Mouse (Mus musculus) megakaryocyte, adult 5-6 weeks (primary cell): ENCODE results near the gene Mn1. TPM values are rescaled to one million over a fixed set of nuclear protein-coding genes. Genes with fewer than 3 reads are reported as not detected.

Experiments used
- ATAC-seq: 2 replicates; pipeline ENCODE4 v1.8.0; 2016; ENCODE audit warnings: mild to moderate bottlenecking, inconsistent platforms; ENCODE audit not compliant: poor library complexity, severe bottlenecking
- total RNA-seq, 2 experiments: library from RNA; stranded (forward) in 1 of 2; stranded (reverse) in 1 of 2; fragments of 153-499, 151-499 nt in 1 of 2; fragments of 221-1000, 200-1000 nt in 1 of 2; gene quantifications; 2 replicates each; pipeline versions ENCODE4 v1.2.3 to v1.2.4; 2015 to 2017

Gene Mn1
- total RNA-seq, 2 experiments from 2014 or later = 0.15 TPM; not detected in 1

DNA sequence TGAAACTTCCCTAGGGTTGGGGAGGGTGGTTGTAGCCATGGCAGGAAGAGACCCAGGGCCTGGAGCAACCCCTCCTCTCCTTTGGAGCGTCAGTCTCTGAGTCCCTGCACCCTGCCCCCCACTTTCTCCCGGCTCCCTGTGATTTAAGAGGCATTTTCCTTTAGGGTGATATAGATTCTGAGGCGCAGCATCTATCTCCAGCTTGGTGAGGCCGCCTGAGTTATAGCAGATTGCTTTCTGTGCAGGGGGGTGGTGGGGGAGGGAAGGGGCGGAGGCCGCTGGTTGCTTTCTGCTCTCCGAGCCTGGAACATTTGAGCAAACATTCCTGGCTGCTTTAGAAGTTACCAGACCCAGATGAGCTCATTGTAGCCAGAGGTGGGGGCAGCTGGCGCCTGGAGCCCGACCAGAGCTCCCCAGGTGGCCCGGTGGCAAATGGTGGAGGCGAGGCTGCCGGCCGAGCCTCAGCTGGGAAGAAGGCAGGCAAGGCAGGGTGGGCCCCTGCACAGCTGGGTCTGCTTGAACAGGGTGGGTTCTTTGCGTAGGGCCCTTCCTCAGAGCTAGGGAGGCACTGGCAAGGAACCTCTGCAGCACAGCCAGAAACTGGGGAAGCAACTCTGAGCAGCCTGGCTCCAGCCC, 8.6 kb upstream of the Mn1 start:
- ATAC-seq = no peak

DNA sequence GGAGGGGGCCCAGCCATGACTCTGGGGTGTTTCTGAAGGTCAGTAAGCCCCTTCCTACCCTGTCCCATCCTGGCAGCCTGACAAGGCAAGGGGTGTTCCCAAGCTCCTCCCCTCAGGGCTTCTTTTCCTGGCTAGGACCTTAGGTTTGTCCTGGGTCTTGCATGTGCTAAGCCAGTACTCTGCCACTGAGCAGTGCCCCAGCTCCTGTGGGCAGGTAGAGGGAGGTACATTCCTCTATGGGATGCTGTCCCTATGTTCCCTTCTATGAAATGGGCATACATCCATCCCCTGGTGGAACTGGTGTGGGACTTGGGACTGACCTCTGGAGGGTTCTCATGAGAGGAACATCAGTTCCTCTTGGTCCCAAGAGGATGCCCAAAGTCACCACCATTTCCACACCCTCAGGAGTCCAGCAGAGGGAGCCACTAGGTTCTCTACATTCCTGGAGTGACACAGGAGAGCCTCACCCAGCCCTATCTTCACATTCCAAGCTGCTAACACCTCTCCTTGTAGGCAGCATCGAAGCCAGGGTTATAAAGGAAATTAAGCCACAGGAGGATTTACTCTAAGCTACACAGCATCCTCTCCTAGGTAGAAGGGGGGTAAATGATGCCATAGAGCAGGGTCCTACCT, 7.6 kb upstream of the Mn1 start:
- ATAC-seq = no peak

DNA sequence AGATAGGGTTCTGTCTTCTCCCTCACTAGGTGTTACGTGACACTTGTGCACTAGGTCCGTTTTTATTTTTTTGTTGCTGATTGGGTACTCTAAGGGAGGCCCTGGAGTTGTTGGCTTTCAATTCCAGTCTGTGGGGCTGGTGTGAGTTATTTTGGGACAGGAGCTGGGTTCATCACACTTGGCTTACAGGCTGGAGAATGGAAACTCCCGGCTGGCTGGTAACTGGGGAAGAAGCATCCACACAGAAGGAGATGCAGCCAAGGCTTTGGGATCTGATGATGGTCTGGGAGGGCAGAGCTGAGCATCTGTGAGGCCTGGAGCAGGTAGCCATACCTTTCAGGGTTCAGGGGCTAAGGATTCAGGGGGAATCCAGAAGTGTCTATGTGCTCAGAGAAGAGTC, 6.5 kb upstream of the Mn1 start:
- no peak for ATAC-seq

- peak; percentile 51 for ATAC-seq
These were observed 3.0 kb upstream of the Mn1 start for GRCm38 (mm10) chr5:111414192-111414591.

DNA sequence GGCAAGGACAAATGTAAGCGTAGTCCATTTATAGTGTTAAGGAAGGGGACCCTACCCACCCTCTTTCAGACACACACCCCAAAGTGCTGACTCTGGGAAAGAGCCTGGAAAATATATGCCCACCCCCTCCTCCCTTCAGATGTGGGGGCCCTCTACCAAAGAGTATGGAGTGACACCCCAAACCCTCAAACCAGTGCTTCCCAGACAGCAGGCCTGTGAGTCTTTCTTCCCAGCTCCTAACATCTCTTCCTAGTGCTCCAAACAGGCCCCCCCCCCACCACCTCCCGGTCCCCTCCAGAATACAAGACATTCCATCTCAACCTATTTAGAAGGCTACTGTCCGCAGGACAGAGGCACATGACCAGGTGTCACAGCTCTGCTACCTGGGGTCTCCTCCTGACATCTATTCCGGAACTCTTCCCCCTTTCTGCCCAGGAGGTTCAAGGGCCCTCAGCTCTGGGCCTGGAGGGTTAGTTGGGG, 2.4 kb upstream of the Mn1 start:
- ATAC-seq = no peak

- ATAC-seq = no peak
These were observed 1.6 kb upstream of the Mn1 start for GRCm38 (mm10) chr5:111415575-111415974.

- ATAC-seq = no peak
These were observed 1.1 kb upstream of the Mn1 start for GRCm38 (mm10) chr5:111416048-111416447.

DNA sequence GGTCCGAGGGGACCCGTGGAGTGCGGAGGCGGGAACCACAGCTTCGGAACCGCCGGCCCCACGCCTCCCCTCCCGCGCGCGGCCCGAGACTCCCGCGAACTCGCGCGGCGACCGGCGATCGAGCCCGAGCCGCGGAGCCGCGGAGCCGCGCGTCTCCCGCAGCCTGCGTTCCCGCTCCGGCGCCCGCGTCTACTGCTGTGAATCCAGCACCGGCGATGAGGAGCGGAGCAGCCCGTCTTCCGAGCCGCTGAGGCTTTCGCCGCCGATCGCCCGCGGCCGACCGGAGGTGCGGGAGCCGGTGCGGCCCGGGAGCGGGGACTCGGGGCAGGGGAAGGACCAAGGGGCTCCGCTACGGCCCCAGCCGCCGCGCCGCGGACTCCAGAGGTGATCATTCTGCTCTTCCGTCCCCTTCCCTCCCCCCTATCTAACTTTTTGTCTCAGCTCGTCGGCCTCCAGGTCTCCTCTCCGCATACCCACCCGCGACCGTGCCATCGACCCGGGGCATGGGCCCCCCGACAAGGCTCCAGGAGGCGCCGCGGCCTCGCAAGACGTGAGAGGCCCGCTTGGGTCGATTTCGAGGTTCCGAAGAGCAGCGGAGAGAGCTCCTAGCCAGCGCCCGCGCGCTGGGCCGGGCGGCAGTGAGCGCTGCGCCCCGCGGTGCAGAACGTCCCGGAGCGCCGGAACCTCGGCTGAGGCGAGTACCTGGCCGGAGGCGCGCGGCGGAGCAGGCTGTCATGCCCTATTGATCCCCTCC, 393 bp downstream of the Mn1 start:
- no peak for ATAC-seq

DNA sequence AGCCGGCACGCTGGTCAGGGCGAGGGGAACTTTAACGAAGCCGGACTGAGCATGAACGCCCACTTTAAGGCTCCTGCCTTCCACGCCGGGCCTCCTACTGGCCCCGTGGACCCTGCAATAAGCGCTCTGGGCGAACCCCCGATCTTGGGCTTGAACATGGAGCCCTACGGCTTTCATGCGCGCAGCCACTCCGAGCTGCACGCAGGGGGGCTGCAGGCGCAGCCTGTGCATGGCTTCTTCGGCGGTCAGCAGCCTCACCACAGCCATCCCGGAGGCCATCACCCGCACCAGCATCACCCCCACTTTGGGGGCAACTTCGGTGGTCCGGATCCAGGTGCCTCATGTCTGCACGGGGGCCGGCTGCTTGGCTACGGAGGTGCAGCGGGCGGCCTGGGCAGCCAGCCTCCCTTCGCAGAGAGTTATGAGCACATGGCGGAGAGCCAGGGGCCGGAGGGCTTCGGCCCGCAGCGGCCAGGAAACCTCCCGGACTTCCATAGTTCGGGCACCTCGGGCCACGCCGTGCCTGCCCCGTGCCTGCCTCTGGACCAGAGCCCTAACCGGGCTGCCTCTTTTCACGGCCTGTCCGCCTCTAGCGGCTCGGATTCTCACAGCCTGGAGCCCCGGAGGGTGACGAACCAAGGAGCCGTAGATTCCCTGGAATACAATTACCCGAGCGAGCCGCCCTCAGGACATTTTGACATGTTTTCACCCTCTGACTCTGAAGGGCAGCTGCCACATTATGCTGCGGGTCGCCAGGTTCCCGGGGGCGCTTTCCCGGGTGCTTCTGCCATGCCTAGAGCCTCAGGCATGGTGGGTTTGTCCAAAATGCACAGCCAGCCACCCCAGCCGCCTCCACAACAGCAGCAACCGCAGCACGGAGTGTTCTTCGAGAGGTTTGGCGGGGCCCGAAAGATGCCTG, 1.3 kb downstream of the Mn1 start:
- ATAC-seq = no peak

- no peak for ATAC-seq
These were observed 2.1 kb downstream of the Mn1 start for GRCm38 (mm10) chr5:111419121-111419881.

GRCm38 (mm10) chr5:111420011-111420691, 3.0 kb downstream of the Mn1 start:
- ATAC-seq = no peak

DNA sequence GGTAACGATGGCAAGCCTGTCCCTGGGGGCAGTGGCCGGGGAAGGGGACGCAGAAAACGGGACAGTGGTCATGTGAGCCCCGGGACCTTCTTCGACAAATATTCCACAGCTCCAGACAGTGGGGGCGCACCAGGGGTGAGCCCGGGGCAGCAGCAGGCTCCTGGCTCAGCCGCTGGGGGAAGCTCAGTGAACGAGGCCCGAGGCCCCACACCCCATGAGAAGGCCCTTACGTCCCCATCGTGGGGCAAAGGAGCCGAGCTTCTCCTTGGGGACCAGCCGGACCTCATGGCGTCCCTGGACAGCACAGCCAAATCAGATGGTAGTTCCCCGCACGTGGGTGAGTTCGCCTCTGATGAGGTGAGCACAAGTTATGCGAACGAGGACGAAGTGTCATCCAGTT, 3.7 kb downstream of the Mn1 start:
- ATAC-seq = no peak

DNA sequence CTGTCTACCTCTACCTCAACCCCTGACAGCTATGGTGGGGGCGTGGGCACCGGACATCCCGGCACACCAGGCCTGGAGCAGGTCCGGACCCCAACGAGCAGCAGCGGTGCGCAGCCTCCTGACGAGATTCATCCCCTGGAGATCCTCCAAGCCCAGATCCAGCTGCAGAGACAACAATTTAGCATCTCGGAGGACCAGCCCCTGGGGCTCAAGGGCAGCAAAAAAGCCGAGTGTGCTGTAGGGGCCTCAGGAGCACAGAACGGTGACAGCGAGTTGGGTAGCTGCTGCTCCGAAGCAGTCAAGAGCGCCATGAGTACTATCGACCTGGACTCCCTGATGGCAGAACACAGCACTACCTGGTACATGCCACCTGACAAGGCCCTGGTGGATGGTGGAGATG, 4.3 kb downstream of the Mn1 start:
- ATAC-seq = no peak

- ATAC-seq = no peak
These were observed 5.1 kb downstream of the Mn1 start for GRCm38 (mm10) chr5:111422058-111422800.

DNA sequence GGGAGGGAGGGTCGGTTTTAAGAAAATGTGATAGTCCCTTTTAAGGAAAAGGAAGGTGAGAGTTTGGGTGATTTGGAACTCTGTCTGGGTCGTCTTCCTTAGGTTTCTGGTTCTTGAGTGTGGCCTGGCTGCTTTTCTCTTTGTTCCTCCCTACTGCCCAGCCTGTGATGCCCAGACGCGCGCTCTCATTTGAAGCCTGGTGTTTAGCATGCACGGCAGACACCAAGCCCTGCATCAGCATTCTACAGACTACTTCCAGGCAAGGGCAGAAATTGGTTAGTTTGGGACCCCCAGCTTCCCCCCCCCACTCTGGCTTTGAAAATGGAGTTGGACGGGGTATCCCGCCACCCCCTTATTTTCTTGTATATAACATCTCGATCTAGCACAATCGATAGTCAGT, 5.8 kb downstream of the Mn1 start:
- ATAC-seq = no peak

- no peak for ATAC-seq
These were observed 6.5 kb downstream of the Mn1 start for GRCm38 (mm10) chr5:111423616-111424015.

DNA sequence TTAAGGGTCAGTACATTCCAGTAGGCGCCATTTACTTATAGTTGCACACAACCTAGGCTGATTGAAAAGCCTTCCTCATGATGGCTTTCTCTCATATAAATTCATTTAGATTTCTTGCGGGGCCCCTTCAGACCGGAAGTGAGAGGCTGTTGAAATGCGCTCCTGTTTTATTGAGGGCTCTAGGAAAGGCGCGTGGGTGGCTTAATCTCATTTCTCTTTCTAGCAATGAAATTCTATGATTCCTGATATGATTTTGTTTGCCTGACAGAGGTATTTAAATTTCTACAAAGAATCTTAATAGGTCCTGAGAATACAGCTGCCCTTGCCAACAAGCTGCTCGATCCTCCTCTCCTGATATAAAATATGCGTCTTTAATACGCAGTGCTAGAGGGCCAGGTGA, 8.7 kb downstream of the Mn1 start:
- no peak for ATAC-seq

DNA sequence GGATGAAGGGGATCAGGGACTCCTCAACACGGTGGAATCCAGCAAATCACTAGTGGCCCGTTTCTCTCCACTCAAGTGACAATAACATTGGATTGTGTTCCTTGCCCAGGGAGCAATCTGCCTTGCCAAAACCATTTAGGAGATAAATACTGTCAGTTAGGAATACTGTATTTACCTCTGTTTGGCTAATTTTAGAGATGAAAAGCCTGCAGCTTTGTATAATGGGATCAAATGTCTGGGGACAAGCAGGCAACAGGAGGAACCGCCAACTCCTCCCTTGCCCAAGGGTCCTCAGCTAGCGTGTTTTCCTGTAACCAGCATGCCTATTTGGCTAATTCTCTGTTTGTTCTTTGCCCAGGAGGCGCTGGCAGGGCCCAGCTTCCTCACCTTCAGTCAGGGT, 9.1 kb downstream of the Mn1 start:
- ATAC-seq = no peak

DNA sequence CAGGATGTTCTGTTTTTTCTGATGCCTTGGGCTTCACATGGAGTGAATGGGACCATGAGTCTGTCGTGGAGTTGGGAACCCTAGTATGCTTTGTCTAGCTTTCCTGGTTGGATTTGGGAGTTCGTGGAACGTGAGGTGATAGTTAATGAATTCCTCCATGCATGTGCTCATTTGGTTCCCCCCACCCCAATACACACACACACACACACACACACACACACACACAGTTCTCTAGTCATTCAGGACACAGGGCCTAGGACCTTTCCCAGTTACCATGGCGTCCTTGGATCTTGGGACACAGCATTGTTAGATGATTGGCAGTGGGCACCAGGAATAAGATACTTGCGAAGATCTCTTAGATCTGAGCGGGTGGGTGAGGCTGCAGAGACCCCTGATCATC, 11.7 kb downstream of the Mn1 start:
- ATAC-seq = no peak
